Mouse (Mus musculus) intestine, postnatal 0 days (tissue): Measurements from ENCODE around the gene Dlst. TPM values are rescaled to one million over a fixed set of nuclear protein-coding genes. Genes with fewer than 3 reads are reported as not detected.

Experiments used
- ATAC-seq: fragments of 200-750 bp; cut with Nextera tagmentation; 2 replicates; pipeline ENCODE4 v1.8.0; 2017; ENCODE audit warnings: mild to moderate bottlenecking, moderate TSS enrichment, moderate library complexity
- H3K27ac ChIP-seq: fragments of 300-500 bp; sonication (generic); 2 replicates; pipeline ENCODE4 v1.5.1; 2014; ENCODE audit warnings: mild to moderate bottlenecking, low read depth, low read length, moderate library complexity
- H3K27me3 ChIP-seq: fragments of 300-500 bp; sonication (generic); replicated peaks from 2 replicates; pipeline ENCODE4 v1.6.1; 2014; ENCODE audit warnings: low read length, mixed read lengths; ENCODE audit not compliant: control insufficient read depth, insufficient read depth
- H3K36me3 ChIP-seq: fragments of 300-500 bp; sonication (generic); 2 replicates; pipeline ENCODE4 v1.6.1; 2014; ENCODE audit warnings: mild to moderate bottlenecking, moderate library complexity; ENCODE audit not compliant: control insufficient read depth, insufficient read depth
- H3K4me1 ChIP-seq: fragments of 300-500 bp; sonication (generic); replicated peaks from 2 replicates; pipeline ENCODE4 v1.6.1; 2014; ENCODE audit warnings: antibody characterized with exemption, low read length, mixed read lengths; ENCODE audit not compliant: control insufficient read depth, insufficient read depth
- H3K4me2 ChIP-seq: fragments of 300-500 bp; sonication (generic); replicated peaks from 2 replicates; pipeline ENCODE4 v1.6.1; 2014; ENCODE audit warnings: low read depth, mild to moderate bottlenecking, moderate library complexity
- H3K4me3 ChIP-seq: fragments of 300-500 bp; sonication (generic); 2 replicates; pipeline ENCODE4 v1.5.1; 2014; ENCODE audit warnings: low read depth, low read length
- H3K9ac ChIP-seq: fragments of 300-500 bp; sonication (generic); 2 replicates; pipeline ENCODE4 v1.6.1; 2014; ENCODE audit warnings: mild to moderate bottlenecking, low read depth, low read length
- H3K9me3 ChIP-seq: fragments of 300-500 bp; sonication (generic); 2 replicates; pipeline ENCODE4 v1.6.1; 2016; ENCODE audit warnings: mixed run types; ENCODE audit not compliant: control insufficient read depth
- CTCF ChIP-seq: sonication (generic); IDR thresholded peaks from 2 replicates; pipeline ENCODE4 v1.5.1; 2016; ENCODE audit warnings: low read depth, mild to moderate bottlenecking, control low read depth, antibody characterized with exemption, moderate library complexity
- WGBS: fragments of 180-500 bp; shearing (Covaris S2); extraction: QIAGEN DNeasy Blood & Tissue Kit; methylation state at CpG from one replicate; pipeline ENCODE4 v1.1.7; 2014; 5-methylcytosine and 5-hydroxymethylcytosine counted together
- polyA plus RNA-seq: library from polyadenylated mRNA; unstranded; fragments of >200 nt; fragmentation: Nextera tagmentation; extraction: Ambion mirVana; gene quantifications from 2 replicates; pipeline ENCODE4 v1.2.1, GENCODE M21; 2015

Gene Dlst
- polyA plus RNA-seq, 1 experiment from 2014 or later, result 119 TPM

DNA sequence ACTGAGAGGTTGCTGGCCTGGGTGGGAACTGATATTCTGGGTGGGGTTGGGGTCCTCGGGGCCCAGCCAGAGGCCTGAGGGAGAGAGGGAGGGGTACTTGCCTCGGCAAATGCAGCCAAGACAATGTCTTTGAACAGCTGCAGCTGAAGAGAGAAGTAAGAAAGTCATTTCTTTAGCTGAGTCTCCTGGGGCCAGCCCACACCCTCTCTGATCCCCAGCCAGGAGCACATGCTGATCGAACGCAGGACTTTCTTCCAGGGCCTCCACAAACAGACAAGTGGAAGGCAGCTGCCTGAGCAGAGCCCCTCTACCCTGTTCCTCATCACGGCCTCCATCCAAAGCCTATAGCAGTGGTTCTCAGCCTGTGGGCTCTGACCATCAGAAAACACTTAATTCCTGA, 54.4 kb downstream of the Dlst start:
- ATAC-seq, result no peak
- H3K4me3 ChIP-seq, result no peak overlapping the region
- no peak overlapping the region for H3K27ac ChIP-seq
- no peaks in the 10 kb centered on the region for H3K4me1 ChIP-seq
- no peak overlapping the region for H3K4me2 ChIP-seq
- H3K9me3 ChIP-seq, result no peaks in the 10 kb centered on the region
- H3K27me3 ChIP-seq, result no peaks in the 10 kb centered on the region
- no peak for TF ChIP-seq CTCF
- 82% methylated on average over 5 of the region's 5 CpGs for WGBS
- no peak overlapping the region for H3K9ac ChIP-seq
- H3K36me3 ChIP-seq, result peaks cover 4% of the 10 kb centered on the region; the same call in 1 of the 2 replicates

DNA sequence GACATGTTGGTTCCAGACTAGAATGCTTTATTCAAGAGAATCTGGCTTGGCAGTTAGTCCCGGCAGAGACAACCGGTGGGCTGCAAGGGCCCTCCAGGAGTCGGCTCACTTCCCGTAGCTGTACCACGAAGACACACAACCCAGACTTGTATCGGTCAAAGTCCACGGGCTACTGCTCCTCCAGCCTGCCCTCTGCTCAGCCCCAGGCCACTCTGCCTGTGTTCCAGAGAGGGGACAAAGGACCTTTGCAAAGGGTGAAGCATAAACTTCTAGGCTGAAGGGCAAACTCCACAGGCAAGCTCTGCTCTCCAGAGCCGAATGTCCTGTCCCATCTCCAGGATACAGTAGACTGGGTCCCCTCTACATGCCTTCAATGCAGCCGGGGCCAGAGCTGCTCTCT, 56.0 kb downstream of the Dlst start:
- H3K27me3 ChIP-seq, result no peaks in the 10 kb centered on the region
- H3K27ac ChIP-seq, result no peak overlapping the region
- 0 out of 2 replicates have a peak, but pooled peaks have one; percentile 25 for ATAC-seq
- H3K36me3 ChIP-seq, result peaks cover 4% of the 10 kb centered on the region; the same call in 1 of the 2 replicates
- 70% methylated on average over 9 of the region's 9 CpGs for WGBS
- no peak overlapping the region for H3K4me3 ChIP-seq
- H3K9ac ChIP-seq, result no peak overlapping the region
- H3K9me3 ChIP-seq, result no peaks in the 10 kb centered on the region
- no peak for TF ChIP-seq CTCF
- H3K4me2 ChIP-seq, result no peak overlapping the region
- no peaks in the 10 kb centered on the region for H3K4me1 ChIP-seq

DNA sequence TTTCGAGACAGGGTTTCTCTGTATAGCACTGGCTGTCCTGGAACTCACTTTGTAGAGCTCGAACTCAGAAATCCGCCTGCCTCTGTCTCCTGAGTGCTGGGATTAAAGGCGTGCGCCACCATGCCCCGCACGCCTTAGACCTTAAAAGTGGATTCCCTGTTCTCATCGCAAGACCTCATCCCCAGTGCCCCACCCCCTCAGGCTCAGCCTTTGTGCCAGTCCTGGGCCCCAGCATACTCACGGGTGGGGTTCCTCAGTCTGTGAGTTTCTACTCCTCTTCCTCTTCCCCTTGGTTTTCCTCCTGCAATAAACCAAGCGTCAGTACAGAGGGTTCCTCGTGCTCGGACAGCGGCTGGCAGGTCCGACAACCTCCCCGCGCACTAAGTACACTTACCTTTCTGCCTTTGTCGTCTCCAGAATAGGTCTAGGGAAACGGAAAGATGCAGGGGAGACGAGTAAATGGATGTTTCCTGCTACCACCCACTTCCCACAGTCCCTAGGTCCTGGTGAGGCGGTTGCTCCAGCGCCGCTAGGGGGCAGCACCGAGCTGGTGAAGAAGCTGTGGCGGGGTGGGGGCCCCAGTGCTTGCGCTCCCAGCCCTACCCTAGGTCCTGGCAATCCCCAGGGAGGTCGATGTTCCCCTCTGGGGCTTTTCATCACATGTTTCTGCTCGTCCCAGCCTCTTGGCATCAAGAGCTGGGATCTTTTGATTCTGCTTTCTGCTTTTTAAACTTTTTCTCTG, 58.7 kb downstream of the Dlst start:
- peak overlapping the region; percentile 22; the same call in 1 of the 2 replicates for H3K4me3 ChIP-seq
- H3K27ac ChIP-seq, result no peak overlapping the region
- peak; percentile 97 for TF ChIP-seq CTCF
- no peaks in the 10 kb centered on the region for H3K4me1 ChIP-seq
- H3K9me3 ChIP-seq, result no peaks in the 10 kb centered on the region
- H3K27me3 ChIP-seq, result no peaks in the 10 kb centered on the region
- H3K36me3 ChIP-seq, result peaks cover 4% of the 10 kb centered on the region; the same call in 1 of the 2 replicates
- peak; percentile 60 for ATAC-seq
- peak overlapping the region; percentile 49 for H3K4me2 ChIP-seq
- H3K9ac ChIP-seq, result no peak overlapping the region
- WGBS, result 28% methylated on average over 27 of the region's 27 CpGs

DNA sequence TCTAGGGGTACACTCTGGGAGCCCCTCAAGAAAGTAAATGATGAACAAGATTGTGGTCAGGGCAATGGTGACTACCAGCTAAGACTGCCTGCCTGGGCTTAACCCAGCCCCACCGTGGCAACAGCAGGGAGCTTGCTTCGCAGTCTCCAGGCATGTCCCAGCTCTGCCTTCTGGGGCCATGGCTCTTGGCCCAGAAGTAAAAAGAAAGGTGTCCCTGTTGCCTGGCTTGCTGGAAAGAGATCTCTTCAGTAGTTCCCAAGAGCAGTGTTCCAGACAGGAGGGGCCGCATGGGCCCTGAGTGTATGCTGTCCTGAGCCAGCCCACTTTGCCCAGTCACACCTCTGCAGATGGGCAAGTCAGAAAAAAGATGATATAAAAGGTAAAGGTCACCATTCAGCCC, 59.2 kb downstream of the Dlst start:
- Histone ChIP-seq H3K9ac (no peak overlapping the region), H3K27me3 (no peaks in the 10 kb centered on the region), H3K36me3 (peaks cover 4% of the 10 kb centered on the region; the same call in 1 of the 2 replicates), H3K27ac (no peak overlapping the region), H3K9me3 (no peaks in the 10 kb centered on the region), H3K4me2 (peak overlapping the region; percentile 49), H3K4me3 (no peak overlapping the region), H3K4me1 (no peaks in the 10 kb centered on the region)
- ATAC-seq, result no peak
- 74% methylated on average over 3 of the region's 3 CpGs for WGBS
- no peak for TF ChIP-seq CTCF

DNA sequence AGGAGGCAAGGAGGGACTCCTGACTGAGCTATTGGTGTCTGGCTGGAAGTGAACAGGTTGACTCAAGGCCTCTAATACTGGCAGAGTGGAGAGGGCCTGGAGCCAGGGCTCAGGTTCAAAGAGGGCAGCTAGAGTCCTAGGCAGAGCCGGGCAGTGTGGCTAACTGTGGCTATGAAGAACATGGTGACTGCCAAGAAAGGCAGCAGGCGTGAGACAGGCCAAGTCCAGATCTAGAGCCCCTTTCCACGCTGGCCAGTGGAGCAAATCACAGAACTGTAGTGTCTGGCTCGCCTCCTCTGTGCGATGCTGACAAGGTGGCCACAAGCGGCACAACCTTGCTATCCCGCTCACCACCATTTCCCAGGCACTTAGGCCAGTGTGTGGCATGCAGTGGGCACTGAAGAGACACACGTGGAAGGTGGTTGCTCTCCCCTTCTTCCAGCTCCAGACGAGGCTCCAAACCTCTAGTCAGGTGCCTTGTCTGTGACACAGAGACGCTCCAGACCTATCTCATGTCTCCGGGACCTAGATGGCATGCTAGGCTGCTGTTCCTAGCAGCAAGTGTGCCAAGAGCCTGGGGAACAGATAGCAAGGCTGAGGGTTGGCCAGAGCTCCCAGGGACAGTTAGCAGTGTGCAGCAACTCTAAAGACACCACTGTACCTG, 59.8 kb downstream of the Dlst start:
- Histone ChIP-seq H3K27ac (no peak overlapping the region), H3K4me2 (no peak overlapping the region), H3K4me1 (no peaks in the 10 kb centered on the region), H3K27me3 (no peaks in the 10 kb centered on the region), H3K9me3 (no peaks in the 10 kb centered on the region), H3K4me3 (no peak overlapping the region), H3K36me3 (peaks cover 4% of the 10 kb centered on the region; the same call in 1 of the 2 replicates), H3K9ac (no peak overlapping the region)
- 87% methylated on average over 11 of the region's 11 CpGs for WGBS
- no peak for TF ChIP-seq CTCF
- no peak for ATAC-seq

DNA sequence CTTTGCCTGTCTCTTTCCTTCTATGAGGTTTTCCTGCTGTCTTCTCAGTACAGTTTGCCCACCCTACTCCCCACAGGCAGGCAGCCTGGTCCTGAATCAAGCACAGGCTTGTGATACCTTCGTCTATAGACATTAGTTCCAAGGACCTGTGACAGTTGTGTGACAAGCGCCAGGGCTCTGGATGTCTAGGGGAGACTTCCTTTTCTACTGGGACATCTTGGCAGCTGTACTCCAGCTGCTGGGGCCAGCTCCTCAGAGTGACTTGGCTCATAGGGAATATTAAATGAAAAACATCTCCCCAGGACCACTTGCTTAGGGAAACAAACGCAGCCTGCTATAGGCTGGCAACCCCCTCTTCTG, 60.3 kb downstream of the Dlst start:
- H3K4me2 ChIP-seq, result no peak overlapping the region
- 66% methylated on average over 3 of the region's 3 CpGs for WGBS
- ATAC-seq, result no peak

More for the DNA sequence above, 60.3 kb downstream of the Dlst start:
- H3K27ac ChIP-seq, result no peak overlapping the region
- no peak overlapping the region for H3K9ac ChIP-seq
- H3K36me3 ChIP-seq, result peaks cover 1% of the 10 kb centered on the region; the same call in 1 of the 2 replicates
- no peaks in the 10 kb centered on the region for H3K4me1 ChIP-seq
- no peaks in the 10 kb centered on the region for H3K27me3 ChIP-seq
- no peaks in the 10 kb centered on the region for H3K9me3 ChIP-seq
- no peak overlapping the region for H3K4me3 ChIP-seq
- no peak for TF ChIP-seq CTCF
